Mouse (Mus musculus) kidney, postnatal 0 days (tissue): ENCODE measurements around the gene Greb1. TPM values are rescaled to one million over a fixed set of nuclear protein-coding genes. Genes with fewer than 3 reads are reported as not detected.

ENCODE experiments used
- ATAC-seq: fragments of 200-750 bp; cut with Nextera tagmentation; replicated peaks from 2 replicates; pipeline ENCODE4 v1.8.0; 2017; ENCODE audit warnings: low read depth, moderate number of reproducible peaks, moderate TSS enrichment, moderate library complexity; ENCODE audit not compliant: low FRiP score
- DNase-seq: peaks from one replicate; pipeline ENCODE4 v3.0.0-alpha.2; 2016; ENCODE audit warnings: low spot score
- H3K27ac ChIP-seq: fragments of 300-500 bp; sonication (generic); 2 replicates; pipeline ENCODE4 v1.5.1; 2014; ENCODE audit warnings: mild to moderate bottlenecking
- H3K27me3 ChIP-seq: fragments of 300-500 bp; sonication (generic); 2 replicates; pipeline ENCODE4 v1.6.1; 2014; ENCODE audit warnings: low read length, mixed read lengths; ENCODE audit not compliant: insufficient read depth
- H3K36me3 ChIP-seq: fragments of 300-500 bp; sonication (generic); 2 replicates; pipeline ENCODE4 v1.6.1; 2014; ENCODE audit warnings: low read length, mixed read lengths; ENCODE audit not compliant: insufficient read depth
- H3K4me1 ChIP-seq: fragments of 300-500 bp; sonication (generic); replicated peaks from 2 replicates; pipeline ENCODE4 v1.6.1; 2014; ENCODE audit warnings: antibody characterized with exemption, low read length, mixed read lengths; ENCODE audit not compliant: insufficient read depth
- H3K4me2 ChIP-seq: fragments of 300-500 bp; sonication (generic); 2 replicates; pipeline ENCODE4 v1.6.1; 2014; ENCODE audit warnings: mild to moderate bottlenecking, low read length, moderate library complexity, mixed read lengths
- H3K4me3 ChIP-seq: fragments of 300-500 bp; sonication (generic); replicated peaks from 2 replicates; pipeline ENCODE4 v1.5.1; 2014; ENCODE audit warnings: low read depth, low read length
- H3K9ac ChIP-seq: fragments of 300-500 bp; sonication (generic); 2 replicates; pipeline ENCODE4 v1.6.1; 2014; ENCODE audit warnings: low read depth, low read length
- H3K9me3 ChIP-seq: fragments of 300-500 bp; sonication (generic); replicated peaks from 2 replicates; pipeline ENCODE4 v1.6.1; 2016; ENCODE audit warnings: low read length, inconsistent platforms, mixed read lengths
- CTCF ChIP-seq: IDR thresholded peaks from 2 replicates; pipeline ENCODE4 v1.5.1; 2016; ENCODE audit warnings: antibody characterized with exemption, low read depth, mild to moderate bottlenecking, moderate library complexity
- WGBS: fragments of 180-500 bp; shearing (Covaris S2); extraction: QIAGEN DNeasy Blood & Tissue Kit; methylation state at CpG from one replicate; pipeline ENCODE4 v1.1.7; 2014; 5-methylcytosine and 5-hydroxymethylcytosine counted together
- polyA plus RNA-seq: library from polyadenylated mRNA; unstranded; fragments of >200 nt; fragmentation: Nextera tagmentation; extraction: Ambion mirVana; gene quantifications from 2 replicates; pipeline ENCODE4 v1.2.1, GENCODE M21; 2015

Gene Greb1
- polyA plus RNA-seq, 1 experiment from 2014 or later = 1.3 TPM

- DNase-seq = no peak
Measured at GRCm38 (mm10) chr12:16840842-16841782, 40.4 kb upstream of the Greb1 start.

GRCm38 (mm10) chr12:16837766-16838165 is 37.1 kb upstream of the Greb1 start:
- peak; percentile 32 for DNase-seq
- 73% methylated on average over 4 of the region's 4 CpGs for WGBS
- H3K9ac ChIP-seq = no peak overlapping the region
- H3K36me3 ChIP-seq = no peaks in the 10 kb centered on the region
- H3K4me1 ChIP-seq = 0 out of 2 replicates have a peak, but pooled peaks cover 3% of the 10 kb centered on the region
- no peak overlapping the region for H3K4me2 ChIP-seq
- no peak for ATAC-seq
- H3K4me3 ChIP-seq = no peak overlapping the region
- H3K27me3 ChIP-seq = no peaks in the 10 kb centered on the region
- no peak for TF ChIP-seq CTCF
- H3K27ac ChIP-seq = no peak overlapping the region
- H3K9me3 ChIP-seq = no peaks in the 10 kb centered on the region

More at GRCm38 (mm10) chr12:16840842-16841782, 40.4 kb upstream of the Greb1 start:
- no peaks in the 10 kb centered on the region for H3K36me3 ChIP-seq
- H3K9me3 ChIP-seq = no peaks in the 10 kb centered on the region
- no peak for ATAC-seq
- no peak for TF ChIP-seq CTCF
- 0 out of 2 replicates have a peak overlapping the region, but pooled peaks have one; percentile 6 for H3K27ac ChIP-seq
- no peaks in the 10 kb centered on the region for H3K27me3 ChIP-seq
- no peak overlapping the region for H3K4me2 ChIP-seq
- H3K4me3 ChIP-seq = no peak overlapping the region
- no peak overlapping the region for H3K9ac ChIP-seq
- WGBS = 65% methylated on average over 8 of the region's 8 CpGs
- no peaks in the 10 kb centered on the region for H3K4me1 ChIP-seq

GRCm38 (mm10) chr12:16836188-16836587 is 35.5 kb upstream of the Greb1 start:
- Histone ChIP-seq H3K36me3 (no peaks in the 10 kb centered on the region), H3K9me3 (no peaks in the 10 kb centered on the region), H3K9ac (0 out of 2 replicates have a peak overlapping the region, but pooled peaks have one; percentile 13), H3K4me1 (0 out of 2 replicates have a peak, but pooled peaks cover 3% of the 10 kb centered on the region), H3K27me3 (no peaks in the 10 kb centered on the region), H3K27ac (no peak overlapping the region), H3K4me3 (no peak overlapping the region), H3K4me2 (peak overlapping the region; percentile 21; the same call in 1 of the 2 replicates)
- DNase-seq = peak; percentile 69
- ATAC-seq = no peak
- 29% methylated on average over 9 of the region's 9 CpGs for WGBS
- TF ChIP-seq CTCF = peak; percentile 35; the same call in 1 of the 2 replicates

- no peaks in the 10 kb centered on the region for H3K9me3 ChIP-seq
- H3K4me1 ChIP-seq = 0 out of 2 replicates have a peak, but pooled peaks cover 3% of the 10 kb centered on the region
- no peaks in the 10 kb centered on the region for H3K36me3 ChIP-seq
- no peak overlapping the region for H3K27ac ChIP-seq
- no peaks in the 10 kb centered on the region for H3K27me3 ChIP-seq
- TF ChIP-seq CTCF = no peak
- peak; percentile 53; the same call in 1 of the 2 replicates for ATAC-seq
- DNase-seq = no peak
- no peak overlapping the region for H3K4me3 ChIP-seq
- H3K9ac ChIP-seq = no peak overlapping the region
- whole genome bisulfite sequencing = 38% methylated on average over 11 of the region's 11 CpGs
- no peak overlapping the region for H3K4me2 ChIP-seq
Measured at GRCm38 (mm10) chr12:16834701-16835100, 34.0 kb upstream of the Greb1 start.

- 0 out of 2 replicates have a peak, but pooled peaks cover 3% of the 10 kb centered on the region for H3K4me1 ChIP-seq
- H3K4me2 ChIP-seq = no peak overlapping the region
- no peak overlapping the region for H3K27ac ChIP-seq
- no peak overlapping the region for H3K4me3 ChIP-seq
- no peak for DNase-seq
- H3K9me3 ChIP-seq = no peaks in the 10 kb centered on the region
- no peak for ATAC-seq
- H3K27me3 ChIP-seq = no peaks in the 10 kb centered on the region
- no peak overlapping the region for H3K9ac ChIP-seq
- TF ChIP-seq CTCF = no peak
- H3K36me3 ChIP-seq = no peaks in the 10 kb centered on the region
- WGBS = 60% methylated on average over 4 of the region's 4 CpGs
Measured at GRCm38 (mm10) chr12:16831071-16831470, 30.4 kb upstream of the Greb1 start.

- H3K4me1 ChIP-seq = no peaks in the 10 kb centered on the region
- H3K4me3 ChIP-seq = no peak overlapping the region
- no peaks in the 10 kb centered on the region for H3K27me3 ChIP-seq
- H3K9ac ChIP-seq = no peak overlapping the region
- ATAC-seq = no peak
- no peak for DNase-seq
- peaks cover 10% of the 10 kb centered on the region for H3K36me3 ChIP-seq
- H3K27ac ChIP-seq = no peak overlapping the region
- WGBS = 88% methylated on average over 2 of the region's 2 CpGs
- H3K9me3 ChIP-seq = no peaks in the 10 kb centered on the region
- TF ChIP-seq CTCF = peak; percentile 46
- no peak overlapping the region for H3K4me2 ChIP-seq
Measured at GRCm38 (mm10) chr12:16829785-16830184, 29.1 kb upstream of the Greb1 start.
